Mouse (Mus musculus) liver (tissue): ENCODE measurements around the gene Cux1.

Experiments used
- DNase-seq: peaks from one replicate; pipeline ENCODE4 v3.0.0-alpha.2; 2020; ENCODE audit warnings: mixed read lengths

Gene Cux1

GRCm38 (mm10) chr5:136422948-136423347 lies 144.3 kb downstream of the Cux1 start:
- no peak for DNase-seq

- DNase-seq = no peak
Observed at GRCm38 (mm10) chr5:136421885-136422284, 145.4 kb downstream of the Cux1 start.

GRCm38 (mm10) chr5:136421316-136421715 lies 146.0 kb downstream of the Cux1 start:
- no peak for DNase-seq

GRCm38 (mm10) chr5:136420342-136420741 lies 146.9 kb downstream of the Cux1 start:
- DNase-seq = no peak

- DNase-seq = no peak
Observed at GRCm38 (mm10) chr5:136417891-136418290, 149.4 kb downstream of the Cux1 start.

- DNase-seq = no peak
Observed at GRCm38 (mm10) chr5:136414479-136414878, 152.8 kb downstream of the Cux1 start.

GRCm38 (mm10) chr5:136410681-136411181 lies 156.6 kb downstream of the Cux1 start:
- DNase-seq = peak; percentile 35

- no peak for DNase-seq
Observed at GRCm38 (mm10) chr5:136406357-136406756, 160.9 kb downstream of the Cux1 start.

GRCm38 (mm10) chr5:136403565-136403961 lies 163.7 kb downstream of the Cux1 start:
- peak; percentile 63 for DNase-seq

GRCm38 (mm10) chr5:136402622-136403564 lies 164.4 kb downstream of the Cux1 start:
- DNase-seq = no peak

- no peak for DNase-seq
Observed at GRCm38 (mm10) chr5:136398706-136399105, 168.6 kb downstream of the Cux1 start.

GRCm38 (mm10) chr5:136396699-136397098 lies 170.6 kb downstream of the Cux1 start:
- no peak for DNase-seq

- DNase-seq = no peak
Observed at GRCm38 (mm10) chr5:136396256-136396655, 171.0 kb downstream of the Cux1 start.

- DNase-seq = no peak
Observed at GRCm38 (mm10) chr5:136395600-136396195, 171.6 kb downstream of the Cux1 start.

- DNase-seq = no peak
Observed at GRCm38 (mm10) chr5:136394517-136395212, 172.6 kb downstream of the Cux1 start.

- DNase-seq = no peak
Observed at GRCm38 (mm10) chr5:136393621-136394020, 173.7 kb downstream of the Cux1 start.

GRCm38 (mm10) chr5:136386757-136387156 lies 180.5 kb downstream of the Cux1 start:
- DNase-seq = no peak

- no peak for DNase-seq
Observed at GRCm38 (mm10) chr5:136385161-136385560, 182.1 kb downstream of the Cux1 start.

- DNase-seq = no peak
Observed at GRCm38 (mm10) chr5:136382261-136383005, 184.9 kb downstream of the Cux1 start.

- no peak for DNase-seq
Observed at GRCm38 (mm10) chr5:136379405-136379804, 187.9 kb downstream of the Cux1 start.

GRCm38 (mm10) chr5:136377101-136377500 lies 190.2 kb downstream of the Cux1 start:
- no peak for DNase-seq

GRCm38 (mm10) chr5:136375350-136375749 lies 191.9 kb downstream of the Cux1 start:
- no peak for DNase-seq

GRCm38 (mm10) chr5:136372276-136372675 lies 195.0 kb downstream of the Cux1 start:
- no peak for DNase-seq
